ENCODE assay signal across 8 mouse cellular contexts in genomic region chr7:129774261-129774861, GRCm38 (mm10).
DNase-seq lines count a peak whose midpoint lies in the region; ATAC-seq and TF ChIP-seq lines count a peak whose summit lies in the region.

No protein-coding gene starts in this region.

- no peak for ATAC-seq in kidney, postnatal 0 days (replicated peaks; ENCODE audit: low FRiP score, low read depth)
- no peak; the same call in 1 of the 2 replicates for ATAC-seq in hindbrain, embryonic 14.5 days (ENCODE audit: low FRiP score)
- ATAC-seq in midbrain, postnatal 0 days (ENCODE audit: low FRiP score) = no peak
- ATAC-seq in erythroblast, adult 5-6 weeks (replicated peaks; ENCODE audit: low FRiP score, poor library complexity, severe bottlenecking) = no peak

- H3K4me2 ChIP-seq in kidney, postnatal 0 days (ENCODE audit: low read length) = peak overlapping the region; percentile 30
- H3K4me2 ChIP-seq in hindbrain, embryonic 14.5 days (replicated peaks) = peak overlapping the region; percentile 5; the same call in 1 of the 2 replicates
- peak overlapping the region; percentile 16; the same call in 1 of the 2 replicates for H3K4me2 ChIP-seq in midbrain, postnatal 0 days (ENCODE audit: low read depth, low read length, poor library complexity, severe bottlenecking)

- no peaks in the 10 kb centered on the region for H3K9me3 ChIP-seq in kidney, postnatal 0 days (replicated peaks; ENCODE audit: low read length)
- H3K9me3 ChIP-seq in hindbrain, embryonic 14.5 days (ENCODE audit: control insufficient read depth, low read length) = no peaks in the 10 kb centered on the region
- H3K9me3 ChIP-seq in midbrain, postnatal 0 days (ENCODE audit: low read length) = no peaks in the 10 kb centered on the region

- H3K27me3 ChIP-seq in kidney, postnatal 0 days (ENCODE audit: insufficient read depth, low read length) = no peaks in the 10 kb centered on the region
- H3K27me3 ChIP-seq in hindbrain, embryonic 14.5 days (ENCODE audit: control insufficient read depth, insufficient read depth, low read length) = peaks cover 13% of the 10 kb centered on the region
- H3K27me3 ChIP-seq in midbrain, postnatal 0 days (ENCODE audit: insufficient read depth, low read length) = peaks cover 11% of the 10 kb centered on the region; the same call in 1 of the 2 replicates

- no peaks in the 10 kb centered on the region for H3K4me1 ChIP-seq in kidney, postnatal 0 days (replicated peaks; ENCODE audit: insufficient read depth, low read length)
- peaks cover 21% of the 10 kb centered on the region for H3K4me1 ChIP-seq in hindbrain, embryonic 14.5 days (replicated peaks; ENCODE audit: control insufficient read depth, insufficient read depth, low read length)
- peaks cover 16% of the 10 kb centered on the region for H3K4me1 ChIP-seq in midbrain, postnatal 0 days (ENCODE audit: insufficient read depth, low read length)

- WGBS in kidney, postnatal 0 days = 5% methylated on average over 17 of the region's 17 CpGs
- WGBS in hindbrain, embryonic 14.5 days = 4% methylated on average over 17 of the region's 17 CpGs
- WGBS in midbrain, postnatal 0 days = 5% methylated on average over 17 of the region's 17 CpGs

- H3K36me3 ChIP-seq in kidney, postnatal 0 days (ENCODE audit: insufficient read depth, low read length) = no peaks in the 10 kb centered on the region
- H3K36me3 ChIP-seq in hindbrain, embryonic 14.5 days (replicated peaks; ENCODE audit: control insufficient read depth, insufficient read depth) = no peaks in the 10 kb centered on the region
- no peaks in the 10 kb centered on the region for H3K36me3 ChIP-seq in midbrain, postnatal 0 days (ENCODE audit: insufficient read depth, low read length)

- H3K27ac ChIP-seq in kidney, postnatal 0 days = peak overlapping the region; percentile 47; the same call in 1 of the 2 replicates
- no peak overlapping the region for H3K27ac ChIP-seq in hindbrain, embryonic 14.5 days
- no peak overlapping the region for H3K27ac ChIP-seq in midbrain, postnatal 0 days (ENCODE audit: low read depth, low read length)

- no peak overlapping the region for H3K4me3 ChIP-seq in kidney, postnatal 0 days (replicated peaks; ENCODE audit: low read depth, low read length)
- no peak overlapping the region for H3K4me3 ChIP-seq in hindbrain, embryonic 14.5 days (replicated peaks; ENCODE audit: low read length)
- H3K4me3 ChIP-seq in midbrain, postnatal 0 days (ENCODE audit: low read depth, low read length) = no peak overlapping the region

- H3K9ac ChIP-seq in kidney, postnatal 0 days (ENCODE audit: low read depth, low read length) = no peak overlapping the region
- H3K9ac ChIP-seq in hindbrain, embryonic 14.5 days = no peak overlapping the region
- H3K9ac ChIP-seq in midbrain, postnatal 0 days (replicated peaks; ENCODE audit: low read length, poor library complexity, severe bottlenecking) = no peak overlapping the region

- no peak for TF ChIP-seq CTCF in kidney, postnatal 0 days (IDR thresholded peaks at IDR 0.05; ENCODE audit: low read depth)
- TF ChIP-seq CTCF in midbrain, postnatal 0 days (IDR thresholded peaks at IDR 0.05) = no peak

- peak; percentile 19 for DNase-seq in kidney, postnatal 0 days (ENCODE audit: low spot score)
- no peak for DNase-seq in kidney, postnatal 10 days
- peak; percentile 72 for DNase-seq in cerebellum, adult 8-10 months
- peak; percentile 49 for DNase-seq in hindbrain, embryonic 14.5 days (ENCODE audit: low spot score)
- DNase-seq in midbrain, postnatal 0 days (ENCODE audit: low spot score) = peak; percentile 74
- no peak for DNase-seq in right cerebral cortex, postnatal 36 days (ENCODE audit: low spot score in 2 of 2)
- no peak for DNase-seq in lung, postnatal 25 days (ENCODE audit: low spot score)

Comparison
In these comparisons a context has a peak if more than half of its experiments do, and no peak if none do; other contexts are left out.
1. DNase-seq: peak in kidney, postnatal 0 days (single experiment), cerebellum, adult 8-10 months (single experiment), hindbrain, embryonic 14.5 days (single experiment) and midbrain, postnatal 0 days (single experiment); none in kidney, postnatal 10 days (single experiment), right cerebral cortex, postnatal 36 days (0 of 2) and lung, postnatal 25 days (single experiment).
2. Peak in every context shown above with its lines, with median percentiles within 50 percentile points of each other: H3K4me2 ChIP-seq.